Mouse (Mus musculus): ENCODE results near the gene Mag. TPM values are rescaled to one million over a fixed set of nuclear protein-coding genes. Genes with fewer than 3 reads are reported as not detected.
A peak's percentile ranks its signal among the peaks of the same experiment; 100 is the strongest.

Gene Mag
- polyA plus RNA-seq, 1 experiment from 2014 or later, result 1.0 TPM

- H3K4me2 ChIP-seq (ENCODE audit: low read length), result no peak overlapping the region
- H3K4me1 ChIP-seq (ENCODE audit: control insufficient read depth, insufficient read depth, low read length), result no peaks in the 10 kb centered on the region
- H3K9me3 ChIP-seq (replicated peaks; ENCODE audit: control insufficient read depth, low read length), result no peaks in the 10 kb centered on the region
- ATAC-seq, result no peak
- H3K4me3 ChIP-seq (ENCODE audit: low read depth, low read length), result no peak overlapping the region
- H3K27me3 ChIP-seq (replicated peaks; ENCODE audit: control insufficient read depth, insufficient read depth, low read length), result no peaks in the 10 kb centered on the region
- H3K9ac ChIP-seq (ENCODE audit: low read length), result no peak overlapping the region
- H3K36me3 ChIP-seq (ENCODE audit: control insufficient read depth, insufficient read depth, low read length), result no peaks in the 10 kb centered on the region
- H3K27ac ChIP-seq (ENCODE audit: low read depth, low read length), result no peak overlapping the region
- DNase-seq (ENCODE audit: low spot score), result peak; percentile 64
- 31% methylated on average over 15 of the region's 15 CpGs for WGBS
These were observed 41.6 kb downstream of the Mag start for GRCm38 (mm10) chr7:30873083-30873482.

DNA sequence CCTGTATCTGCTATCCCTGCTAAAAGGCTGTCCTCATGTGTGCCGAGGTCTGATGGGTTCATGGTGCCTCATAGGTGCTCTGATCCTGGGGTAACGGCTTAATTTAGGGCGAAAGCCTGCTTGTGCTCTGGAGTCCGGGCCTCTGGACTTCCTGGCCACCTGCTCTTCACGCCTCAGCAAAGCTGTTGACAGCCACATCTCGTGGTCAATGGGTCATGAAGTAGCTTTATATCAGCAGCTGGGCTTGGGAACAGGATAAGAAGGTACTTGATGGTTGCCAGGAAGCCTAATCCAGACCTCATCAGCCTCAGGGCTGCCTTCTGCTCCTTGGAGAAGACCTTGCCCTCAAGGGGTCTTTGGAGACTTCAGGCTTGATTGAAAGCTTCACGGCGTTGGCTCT, 51.3 kb downstream of the Mag start:
- Histone ChIP-seq H3K36me3 (ENCODE audit: control insufficient read depth, insufficient read depth, low read length) (no peaks in the 10 kb centered on the region), H3K9ac (ENCODE audit: low read length) (no peak overlapping the region), H3K4me1 (ENCODE audit: control insufficient read depth, insufficient read depth, low read length) (no peaks in the 10 kb centered on the region), H3K27ac (ENCODE audit: low read depth, low read length) (no peak overlapping the region), H3K9me3 (replicated peaks; ENCODE audit: control insufficient read depth, low read length) (no peaks in the 10 kb centered on the region), H3K27me3 (replicated peaks; ENCODE audit: control insufficient read depth, insufficient read depth, low read length) (no peaks in the 10 kb centered on the region), H3K4me3 (ENCODE audit: low read depth, low read length) (no peak overlapping the region), H3K4me2 (ENCODE audit: low read length) (no peak overlapping the region)
- DNase-seq (ENCODE audit: low spot score), result no peak
- 74% methylated on average over 8 of the region's 8 CpGs for WGBS
- ATAC-seq, result no peak

DNA sequence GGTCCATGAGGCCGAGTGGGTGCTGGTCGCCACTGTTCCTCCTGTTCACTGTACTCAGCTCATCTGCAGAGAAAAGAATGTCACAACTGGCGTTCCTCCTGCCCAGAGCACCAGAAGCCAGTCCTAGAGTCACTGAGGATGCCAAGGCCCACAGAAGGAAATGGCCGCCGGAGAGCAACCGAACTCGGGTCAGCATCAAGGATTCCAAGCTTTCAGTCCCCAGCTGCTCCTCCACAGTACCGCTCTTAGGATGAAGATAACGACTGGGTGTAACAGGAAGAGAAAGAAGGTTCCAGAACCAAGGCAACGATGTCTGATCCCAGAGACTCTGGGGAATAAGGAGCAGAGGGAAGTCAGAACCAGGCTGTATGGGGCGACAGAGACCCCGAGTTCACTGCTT, 53.2 kb downstream of the Mag start, which contains the start of gene Ffar1:
Gene Ffar1, minus strand, starts transcription at position 101 of the 400 bp plus-strand sequence.
- no peaks in the 10 kb centered on the region for H3K4me1 ChIP-seq (ENCODE audit: control insufficient read depth, insufficient read depth, low read length)
- H3K36me3 ChIP-seq (ENCODE audit: control insufficient read depth, insufficient read depth, low read length), result no peaks in the 10 kb centered on the region
- H3K4me2 ChIP-seq (ENCODE audit: low read length), result no peak within 1 kb of the TSS
- H3K27ac ChIP-seq (ENCODE audit: low read depth, low read length), result no peak within 1 kb of the TSS
- H3K9me3 ChIP-seq (replicated peaks; ENCODE audit: control insufficient read depth, low read length), result no peaks in the 10 kb centered on the region
- H3K4me3 ChIP-seq (ENCODE audit: low read depth, low read length), result no peak within 1 kb of the TSS
- H3K9ac ChIP-seq (ENCODE audit: low read length), result no peak within 1 kb of the TSS
- 86% methylated on average over 12 of the region's 12 CpGs for WGBS
- no peaks in the 10 kb centered on the region for H3K27me3 ChIP-seq (replicated peaks; ENCODE audit: control insufficient read depth, insufficient read depth, low read length)
- DNase-seq (ENCODE audit: low spot score) (no peak), ATAC-seq (no peak)

GRCm38 (mm10) chr7:30859635-30860402, 54.9 kb downstream of the Mag start:
- Histone ChIP-seq H3K27me3 (replicated peaks; ENCODE audit: control insufficient read depth, insufficient read depth, low read length) (no peaks in the 10 kb centered on the region), H3K9ac (ENCODE audit: low read length) (peak overlapping the region; percentile 40; the same call in 1 of the 2 replicates), H3K9me3 (replicated peaks; ENCODE audit: control insufficient read depth, low read length) (no peaks in the 10 kb centered on the region), H3K4me3 (ENCODE audit: low read depth, low read length) (no peak overlapping the region), H3K27ac (ENCODE audit: low read depth, low read length) (no peak overlapping the region), H3K4me1 (ENCODE audit: control insufficient read depth, insufficient read depth, low read length) (no peaks in the 10 kb centered on the region), H3K4me2 (ENCODE audit: low read length) (peak overlapping the region; percentile 44), H3K36me3 (ENCODE audit: control insufficient read depth, insufficient read depth, low read length) (no peaks in the 10 kb centered on the region)
- DNase-seq (ENCODE audit: low spot score), result peak; percentile 86
- peak; percentile 66 for ATAC-seq
- 7% methylated on average over 14 of the region's 16 CpGs for WGBS

GRCm38 (mm10) chr7:30859290-30859634, 55.4 kb downstream of the Mag start:
- Histone ChIP-seq H3K4me1 (ENCODE audit: control insufficient read depth, insufficient read depth, low read length) (no peaks in the 10 kb centered on the region), H3K4me3 (ENCODE audit: low read depth, low read length) (no peak overlapping the region), H3K9me3 (replicated peaks; ENCODE audit: control insufficient read depth, low read length) (no peaks in the 10 kb centered on the region), H3K36me3 (ENCODE audit: control insufficient read depth, insufficient read depth, low read length) (no peaks in the 10 kb centered on the region), H3K27ac (ENCODE audit: low read depth, low read length) (no peak overlapping the region), H3K4me2 (ENCODE audit: low read length) (no peak overlapping the region; the same call in 1 of the 2 replicates), H3K9ac (ENCODE audit: low read length) (no peak overlapping the region), H3K27me3 (replicated peaks; ENCODE audit: control insufficient read depth, insufficient read depth, low read length) (no peaks in the 10 kb centered on the region)
- ATAC-seq, result peak; percentile 61; the same call in 1 of the 2 replicates
- peak; percentile 76 for DNase-seq (ENCODE audit: low spot score)

- Histone ChIP-seq H3K4me2 (ENCODE audit: low read length) (no peak overlapping the region), H3K4me3 (ENCODE audit: low read depth, low read length) (no peak overlapping the region), H3K27me3 (replicated peaks; ENCODE audit: control insufficient read depth, insufficient read depth, low read length) (no peaks in the 10 kb centered on the region), H3K4me1 (ENCODE audit: control insufficient read depth, insufficient read depth, low read length) (no peaks in the 10 kb centered on the region), H3K9ac (ENCODE audit: low read length) (no peak overlapping the region), H3K9me3 (replicated peaks; ENCODE audit: control insufficient read depth, low read length) (no peaks in the 10 kb centered on the region), H3K27ac (ENCODE audit: low read depth, low read length) (no peak overlapping the region), H3K36me3 (ENCODE audit: control insufficient read depth, insufficient read depth, low read length) (no peaks in the 10 kb centered on the region)
- WGBS, result 93% methylated on average over 1 of the region's 1 CpGs
- no peak for ATAC-seq
- DNase-seq (ENCODE audit: low spot score), result no peak
These were observed 56.9 kb downstream of the Mag start for GRCm38 (mm10) chr7:30857746-30858145.

DNA sequence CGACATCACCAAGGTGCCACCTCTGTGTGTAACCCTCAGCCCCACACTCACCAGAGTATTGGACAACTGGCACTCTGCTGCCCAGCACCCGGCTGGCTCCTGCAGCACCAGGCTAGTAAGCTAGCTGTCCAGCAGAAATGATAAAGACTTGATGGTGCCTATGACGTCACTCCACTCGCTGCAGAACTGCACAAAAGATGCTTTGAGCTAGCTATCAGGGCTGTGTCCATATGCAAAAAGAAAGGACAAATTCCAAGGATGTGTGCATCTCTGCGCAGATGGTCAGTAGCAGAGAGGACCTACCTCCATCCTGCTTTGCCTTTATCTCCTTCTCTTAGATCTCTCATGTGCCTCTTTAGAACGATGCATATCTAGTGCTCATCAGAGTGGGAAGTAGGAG, 58.6 kb downstream of the Mag start, which contains the start of gene Ffar3:
Gene Ffar3, minus strand, starts transcription at position 101 of the 400 bp plus-strand sequence.
- Histone ChIP-seq H3K4me3 (ENCODE audit: low read depth, low read length) (no peak within 1 kb of the TSS), H3K4me2 (ENCODE audit: low read length) (no peak within 1 kb of the TSS), H3K9me3 (replicated peaks; ENCODE audit: control insufficient read depth, low read length) (no peaks in the 10 kb centered on the region), H3K27ac (ENCODE audit: low read depth, low read length) (no peak within 1 kb of the TSS), H3K9ac (ENCODE audit: low read length) (no peak within 1 kb of the TSS), H3K4me1 (ENCODE audit: control insufficient read depth, insufficient read depth, low read length) (no peaks in the 10 kb centered on the region), H3K27me3 (replicated peaks; ENCODE audit: control insufficient read depth, insufficient read depth, low read length) (no peaks in the 10 kb centered on the region), H3K36me3 (ENCODE audit: control insufficient read depth, insufficient read depth, low read length) (no peaks in the 10 kb centered on the region)
- WGBS, result 86% methylated on average over 6 of the region's 6 CpGs
- DNase-seq (ENCODE audit: low spot score) (no peak), ATAC-seq (no peak)

DNA sequence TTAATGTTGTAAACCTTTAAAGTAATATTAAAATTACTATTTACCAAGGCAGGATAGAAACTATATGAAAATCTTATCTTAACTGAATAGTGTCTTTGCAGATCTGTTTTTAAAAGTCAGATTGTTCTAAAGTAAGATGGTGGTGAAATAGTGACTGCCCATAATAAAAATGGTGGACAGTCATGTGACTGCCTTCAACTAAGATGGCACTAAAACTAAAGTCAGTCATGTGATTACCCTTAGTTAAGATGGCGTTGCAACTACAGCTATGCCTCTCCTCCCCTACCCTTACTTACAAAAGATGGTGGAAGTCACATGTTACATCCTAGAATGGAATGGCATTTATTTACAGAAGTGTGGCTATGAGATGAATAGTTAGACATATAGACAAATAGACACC, 63.3 kb downstream of the Mag start:
- WGBS, result 83% methylated on average over 1 of the region's 1 CpGs

More for the DNA sequence above, 63.3 kb downstream of the Mag start:
- H3K9ac ChIP-seq (ENCODE audit: low read length), result no peak overlapping the region
- H3K36me3 ChIP-seq (ENCODE audit: control insufficient read depth, insufficient read depth, low read length), result no peaks in the 10 kb centered on the region
- H3K9me3 ChIP-seq (replicated peaks; ENCODE audit: control insufficient read depth, low read length), result no peaks in the 10 kb centered on the region
- H3K4me1 ChIP-seq (ENCODE audit: control insufficient read depth, insufficient read depth, low read length), result no peaks in the 10 kb centered on the region
- no peak for ATAC-seq
- DNase-seq (ENCODE audit: low spot score), result no peak
- H3K27ac ChIP-seq (ENCODE audit: low read depth, low read length), result no peak overlapping the region
- no peak overlapping the region for H3K4me3 ChIP-seq (ENCODE audit: low read depth, low read length)
- H3K4me2 ChIP-seq (ENCODE audit: low read length), result no peak overlapping the region
- H3K27me3 ChIP-seq (replicated peaks; ENCODE audit: control insufficient read depth, insufficient read depth, low read length), result no peaks in the 10 kb centered on the region
